10 mouse cellular contexts compared by ENCODE assay signal in the genomic region with DNA sequence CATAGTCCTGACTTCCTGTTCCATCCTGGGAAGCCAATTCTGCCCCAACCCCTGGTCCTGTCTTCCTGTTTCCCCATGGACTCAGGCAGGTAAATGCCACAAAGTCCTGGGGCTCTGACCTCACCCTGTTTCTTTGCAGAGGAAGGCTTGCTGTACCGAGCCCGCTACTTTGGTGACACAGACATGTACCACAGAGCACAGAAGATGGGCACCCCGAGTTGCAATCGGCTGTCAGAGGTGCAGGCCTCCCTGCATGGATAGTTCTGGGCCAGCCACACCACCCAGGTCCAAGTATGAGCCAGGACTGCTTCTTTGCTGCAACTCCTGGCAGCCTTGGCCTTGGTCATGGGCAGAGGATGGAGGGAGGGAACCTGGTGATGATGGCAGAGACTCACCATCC. TPM values are rescaled to one million over a fixed set of nuclear protein-coding genes. Genes with fewer than 3 reads are reported as not detected.
DNase-seq lines count a peak whose midpoint lies in the region; ATAC-seq and TF ChIP-seq lines count a peak whose summit lies in the region.
"Had no signal": no experiment of that assay in that cellular context is flagged by ENCODE, and none has a peak within 500 bp of the region (broad histone marks: within the 10 kb centered on the region; RNA-seq: fewer than 3 reads in every experiment).

No protein-coding gene starts in this region.

- 63% methylated on average over 4 of the region's 4 CpGs for WGBS in cerebellum, adult 2 months
- 55% methylated on average over 4 of the region's 4 CpGs for WGBS in thymus, adult 2 months
- 96% methylated on average over 4 of the region's 4 CpGs for WGBS in limb, embryonic 12.5 days
- WGBS in neural tube, embryonic 15.5 days: 95% methylated on average over 4 of the region's 4 CpGs

- no peak for TF ChIP-seq POLR2A in cerebellum, adult 2 months (IDR thresholded peaks at IDR 0.05; ENCODE audit: borderline replicate concordance, insufficient read depth, low read length)
- no peak for TF ChIP-seq POLR2A in thymus, adult 2 months (IDR thresholded peaks at IDR 0.05; ENCODE audit: control insufficient read depth, extremely low read depth, insufficient read depth, low read length, poor library complexity)

- peak; percentile 9 for DNase-seq in cerebellum, adult 11-12 months
- no peak for DNase-seq in cerebellum, adult 2 months
- DNase-seq in thymus, adult 2 months: no peak
- no peak for DNase-seq in thymus, postnatal 0 days (ENCODE audit: low spot score)
- no peak for DNase-seq in urinary bladder, postnatal 36 days (ENCODE audit: low spot score in 2 of 2)
- no peak for DNase-seq in adrenal gland, adult 8-10 months
- DNase-seq: gastrocnemius, postnatal 25 days had no signal

- no peak overlapping the region for H3K9ac ChIP-seq in limb, embryonic 12.5 days (replicated peaks)
- H3K9ac ChIP-seq in neural tube, embryonic 15.5 days (replicated peaks): no peak overlapping the region
- H3K9ac ChIP-seq: embryonic facial prominence, embryonic 12.5 days had no signal

- peaks cover 16% of the 10 kb centered on the region for H3K4me1 ChIP-seq in cerebellum, adult 2 months (ENCODE audit: control insufficient read depth, insufficient read depth, low read length)
- H3K4me1 ChIP-seq in thymus, adult 2 months (replicated peaks; ENCODE audit: control insufficient read depth, insufficient read depth, low read length): peaks cover 61% of the 10 kb centered on the region
- peaks cover 47% of the 10 kb centered on the region for H3K4me1 ChIP-seq in limb, embryonic 12.5 days (replicated peaks)
- H3K4me1 ChIP-seq in neural tube, embryonic 15.5 days: peaks cover 63% of the 10 kb centered on the region

- no peak overlapping the region for H3K4me2 ChIP-seq in limb, embryonic 12.5 days
- H3K4me2 ChIP-seq in neural tube, embryonic 15.5 days: no peak overlapping the region
- H3K4me2 ChIP-seq: embryonic facial prominence, embryonic 12.5 days had no signal

- no peaks in the 10 kb centered on the region for H3K27me3 ChIP-seq in cerebellum, adult 2 months (ENCODE audit: control insufficient read depth, insufficient read depth, low read length)
- no peaks in the 10 kb centered on the region for H3K27me3 ChIP-seq in thymus, adult 2 months (ENCODE audit: control insufficient read depth, insufficient read depth, low read length)
- H3K27me3 ChIP-seq in limb, embryonic 12.5 days: no peaks in the 10 kb centered on the region
- H3K27me3 ChIP-seq in neural tube, embryonic 15.5 days (replicated peaks): no peaks in the 10 kb centered on the region
- H3K27me3 ChIP-seq: embryonic facial prominence, embryonic 12.5 days had no signal

- H3K4me3 ChIP-seq in cerebellum, adult 2 months (replicated peaks; ENCODE audit: insufficient read depth, low read depth, low read length): no peak overlapping the region
- no peak overlapping the region for H3K4me3 ChIP-seq in thymus, adult 2 months (ENCODE audit: control insufficient read depth, insufficient read depth, low read length)
- H3K4me3 ChIP-seq in limb, embryonic 12.5 days (replicated peaks): no peak overlapping the region
- H3K4me3 ChIP-seq in neural tube, embryonic 15.5 days (replicated peaks): no peak overlapping the region
- H3K4me3 ChIP-seq: embryonic facial prominence, embryonic 12.5 days had no signal

- no peaks in the 10 kb centered on the region for H3K9me3 ChIP-seq in limb, embryonic 12.5 days
- H3K9me3 ChIP-seq in neural tube, embryonic 15.5 days (replicated peaks): no peaks in the 10 kb centered on the region
- H3K9me3 ChIP-seq: embryonic facial prominence, embryonic 12.5 days had no signal

- no peaks in the 10 kb centered on the region; the same call in 1 of the 2 replicates for H3K36me3 ChIP-seq in thymus, adult 2 months (ENCODE audit: control insufficient read depth, insufficient read depth, low read length)
- peaks cover 68% of the 10 kb centered on the region for H3K36me3 ChIP-seq in limb, embryonic 12.5 days
- H3K36me3 ChIP-seq in neural tube, embryonic 15.5 days: peaks cover 29% of the 10 kb centered on the region

- no peak for TF ChIP-seq CTCF in cerebellum, adult 2 months (IDR thresholded peaks at IDR 0.05; ENCODE audit: borderline replicate concordance, insufficient read depth, low read depth, low read length)
- no peak for TF ChIP-seq CTCF in thymus, adult 2 months (IDR thresholded peaks at IDR 0.05; ENCODE audit: borderline replicate concordance, control insufficient read depth, extremely low read depth, insufficient read depth, low read length, poor library complexity)

- H3K27ac ChIP-seq in cerebellum, adult 2 months (ENCODE audit: insufficient read depth, low read length): no peak overlapping the region
- H3K27ac ChIP-seq in thymus, adult 2 months (ENCODE audit: control insufficient read depth, insufficient read depth, low read length): peak overlapping the region; percentile 93
- H3K27ac ChIP-seq in limb, embryonic 12.5 days: peak overlapping the region; percentile 19; the same call in 1 of the 2 replicates
- H3K27ac ChIP-seq in neural tube, embryonic 15.5 days (replicated peaks): peak overlapping the region; percentile 96; the same call in 1 of the 2 replicates

- ATAC-seq in limb, embryonic 12.5 days (ENCODE audit: insufficient number of reproducible peaks, insufficient read depth, low FRiP score, low TSS enrichment, low read depth): no peak
- ATAC-seq in neural tube, embryonic 15.5 days (ENCODE audit: low FRiP score): no peak

RNA-seq across cellular contexts. Expression of a gene that starts 16.9 kb away (rescaled TPM):
- polyA plus RNA-seq in cerebellum, adult 2 months (2012; rRNA removed): 48.6 and 52.3 TPM in 2 replicates
- 44.6 and 50.4 TPM in 2 replicates for polyA plus RNA-seq in thymus, adult 2 months (2012; rRNA removed)
- polyA plus RNA-seq in thymus, postnatal 0 days (2015; fragmentation: Nextera tagmentation; extraction: Ambion mirVana): 13.5 and 14.6 TPM in 2 replicates
- 17.6 and 20.7 TPM in 2 replicates for polyA plus RNA-seq in limb, embryonic 12.5 days (2016; fragmentation: Nextera tagmentation; extraction: Ambion mirVana)
- polyA plus RNA-seq in neural tube, embryonic 15.5 days (2015; fragmentation: Nextera tagmentation; extraction: Ambion mirVana): 17.2 and 20.6 TPM in 2 replicates
- total RNA-seq in adrenal gland, adult 8-10 months (2022): 10 to 100 TPM; 59.3 to 67.0 (median 62.9) TPM

RNA-seq across cellular contexts. Expression of a gene that starts 55.4 kb away (rescaled TPM):
- polyA plus RNA-seq in cerebellum, adult 2 months (2012; rRNA removed): 48.3 and 53.9 TPM in 2 replicates
- polyA plus RNA-seq in thymus, adult 2 months (2012; rRNA removed): 157 and 190 TPM in 2 replicates
- polyA plus RNA-seq in thymus, postnatal 0 days (2015; fragmentation: Nextera tagmentation; extraction: Ambion mirVana): 50.6 and 54.7 TPM in 2 replicates
- 90.7 and 91.8 TPM in 2 replicates for polyA plus RNA-seq in limb, embryonic 12.5 days (2016; fragmentation: Nextera tagmentation; extraction: Ambion mirVana)
- polyA plus RNA-seq in neural tube, embryonic 15.5 days (2015; fragmentation: Nextera tagmentation; extraction: Ambion mirVana): 80.8 and 91.6 TPM in 2 replicates
- total RNA-seq in adrenal gland, adult 8-10 months (2022): 10 to 100 TPM; 27.9 to 91.5 (median 34.7) TPM
